Mouse (Mus musculus): ENCODE measurements at regions not wholly inside any gene's neighbourhood (a gene's known extent, or its start where the extent isn't known, plus 50 kb on each side); places are given as distances from the start of the nearest gene placed in this dataset.

- CTCF ChIA-PET = no interaction called here
- H3K27me3 ChIP-seq = no peaks in the 10 kb centered on the region
- ATAC-seq = no peak
Measured at GRCm38 (mm10) chr11:57947347-57947746, 61.5 kb upstream of the Larp1 start.

GRCm38 (mm10) chr11:57934391-57934850 lies 74.4 kb upstream of the Larp1 start:
- CTCF ChIA-PET = interaction anchor here (0.7 to 3.8 kb wide), 11 partner anchors 15 to 192 kb away, joined by 3 to 17 read pairs (median 3); no protein-coding TSS in a partner anchor
- H3K27me3 ChIP-seq = no peaks in the 10 kb centered on the region
- peak; percentile 74 for TF ChIP-seq CTCF (IDR thresholded peaks at IDR 0.05)
- POLR2A ChIA-PET = interaction anchor here (1.0 kb wide), 1 partner anchor 114 kb away, joined by 3 read pairs; no protein-coding TSS in a partner anchor
- peak; percentile 70 for ATAC-seq
- in situ Hi-C loops (cut with MboI; ENCODE audit: low pct_unique_long_range_greater_than_20kb) = loop anchor here (5.0 kb wide), 2 partner anchors 117 to 387 kb away; no protein-coding TSS in a partner anchor
- DNase-seq (ENCODE audit: low read depth, low spot score) = no peak

More at GRCm38 (mm10) chr11:57947347-57947746, 61.5 kb upstream of the Larp1 start:
- POLR2A ChIA-PET = no interaction called here
- DNase-seq (ENCODE audit: low read depth, low spot score) = peak; percentile 2
- in situ Hi-C loops (cut with MboI; ENCODE audit: low pct_unique_long_range_greater_than_20kb) = no loop called here
- no peak for TF ChIP-seq CTCF (IDR thresholded peaks at IDR 0.05)

DNA sequence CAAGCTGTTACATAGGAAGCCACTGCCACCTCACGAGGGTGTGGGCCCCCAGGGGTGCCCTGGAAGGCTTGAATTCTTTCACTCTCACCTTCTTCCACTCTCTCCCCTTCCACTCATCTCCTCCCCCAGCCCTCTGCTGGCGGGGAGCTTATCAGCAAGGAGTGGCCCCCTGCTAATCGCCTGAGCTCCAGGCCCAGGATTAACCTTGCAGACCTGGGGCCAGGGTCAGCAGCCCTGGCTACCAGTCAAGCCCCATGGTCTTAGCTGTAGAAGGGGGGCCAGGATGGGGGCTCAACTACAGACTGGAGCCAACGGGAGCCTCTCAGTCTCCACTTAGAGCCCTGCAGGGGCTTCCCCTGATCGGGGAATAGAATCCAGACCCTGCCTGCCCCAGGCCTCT lies 75.8 kb upstream of the Larp1 start:
- H3K27me3 ChIP-seq = no peaks in the 10 kb centered on the region
- ChIA-PET CTCF (interaction anchor here (0.7 to 3.8 kb wide), 4 partner anchors 13 to 114 kb away, joined by 3 to 17 read pairs (median 4); no protein-coding TSS in a partner anchor), POLR2A (no interaction called here)
- ATAC-seq (no peak), DNase-seq (ENCODE audit: low read depth, low spot score) (no peak)
- in situ Hi-C loops (cut with MboI; ENCODE audit: low pct_unique_long_range_greater_than_20kb) = loop anchor here (5.0 kb wide), 2 partner anchors 116 to 386 kb away; no protein-coding TSS in a partner anchor
- TF ChIP-seq CTCF (IDR thresholded peaks at IDR 0.05) = no peak

DNA sequence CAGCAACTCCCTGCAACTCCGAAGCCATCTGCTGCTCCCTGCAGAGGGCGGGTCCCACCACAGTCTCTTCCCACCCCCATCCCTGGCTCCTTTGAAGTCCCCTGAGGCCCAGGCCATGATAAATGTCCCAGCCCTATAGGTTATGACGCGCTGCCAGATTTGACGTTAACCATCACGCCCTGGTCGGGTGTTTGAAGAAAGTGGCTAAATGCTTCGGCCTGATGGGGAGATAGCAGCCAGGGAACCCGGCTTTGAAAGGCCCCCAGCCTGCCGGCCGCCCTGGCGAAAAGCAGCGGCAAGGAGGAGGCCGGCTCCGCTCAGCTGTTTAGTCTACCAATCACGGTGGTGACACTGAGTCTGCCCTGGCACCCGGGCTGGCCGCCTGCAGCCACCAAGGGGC lies 79.4 kb upstream of the Larp1 start:
- in situ Hi-C loops (cut with MboI; ENCODE audit: low pct_unique_long_range_greater_than_20kb) = no loop called here
- no peak for TF ChIP-seq CTCF (IDR thresholded peaks at IDR 0.05)
- no peaks in the 10 kb centered on the region for H3K27me3 ChIP-seq
- ChIA-PET POLR2A (no interaction called here), CTCF (no interaction called here)
- no peak for ATAC-seq
- no peak for DNase-seq (ENCODE audit: low read depth, low spot score)

GRCm38 (mm10) chr11:57920263-57920662 lies 87.6 kb upstream of the Hand1 start:
- DNase-seq (ENCODE audit: low read depth, low spot score) = no peak
- in situ Hi-C loops (cut with MboI; ENCODE audit: low pct_unique_long_range_greater_than_20kb) = no loop called here
- no peak for ATAC-seq
- no peaks in the 10 kb centered on the region for H3K27me3 ChIP-seq
- no peak for TF ChIP-seq CTCF (IDR thresholded peaks at IDR 0.05)
- ChIA-PET POLR2A (interaction anchor here (0.6 to 1.1 kb wide), 2 partner anchors 17 to 121 kb away, joined by 3 read pairs; no protein-coding TSS in a partner anchor), CTCF (interaction anchor here (1.1 to 1.6 kb wide), 2 partner anchors 12 to 15 kb away, joined by 3 to 6 read pairs; no protein-coding TSS in a partner anchor)

DNA sequence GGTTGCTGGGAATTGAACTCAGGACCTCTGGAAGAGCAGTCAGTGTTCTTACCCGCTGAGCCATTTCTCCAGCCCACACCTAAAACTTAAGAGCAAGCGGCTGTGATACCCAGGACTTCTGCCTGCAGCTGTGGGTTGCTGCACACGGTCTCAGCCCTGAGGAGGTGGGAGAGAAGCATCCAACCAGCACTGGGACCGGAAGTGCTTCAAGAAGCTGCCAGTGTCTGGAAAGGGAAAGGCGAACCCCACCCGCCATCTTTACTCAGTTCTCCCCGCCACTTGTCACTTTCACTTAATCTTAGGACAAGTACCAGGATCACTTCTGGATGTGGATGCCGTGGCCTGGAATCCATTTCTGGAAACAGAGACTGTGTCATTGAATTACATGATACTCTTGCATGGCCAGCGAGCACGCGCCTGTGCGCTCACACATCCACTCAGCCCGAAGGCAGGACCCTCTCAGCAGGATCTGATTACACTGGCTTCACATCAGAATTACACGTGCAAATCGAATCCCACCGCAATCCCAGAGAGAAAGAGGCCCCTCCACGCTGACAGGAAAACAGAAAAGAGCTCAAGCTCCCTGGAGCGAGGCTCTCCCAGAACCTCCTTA lies 85.9 kb upstream of the Hand1 start:
- no peak for ATAC-seq
- ChIA-PET POLR2A (no interaction called here), CTCF (interaction anchor here (0.9 to 1.6 kb wide), 7 partner anchors 10 to 100 kb away, joined by 3 to 6 read pairs (median 3); no protein-coding TSS in a partner anchor)
- in situ Hi-C loops (cut with MboI; ENCODE audit: low pct_unique_long_range_greater_than_20kb) = loop anchor here (5.0 kb wide), 1 partner anchor 51 kb away; no protein-coding TSS in a partner anchor
- no peak for TF ChIP-seq CTCF (IDR thresholded peaks at IDR 0.05)
- H3K27me3 ChIP-seq = no peaks in the 10 kb centered on the region
- DNase-seq (ENCODE audit: low read depth, low spot score) = no peak

DNA sequence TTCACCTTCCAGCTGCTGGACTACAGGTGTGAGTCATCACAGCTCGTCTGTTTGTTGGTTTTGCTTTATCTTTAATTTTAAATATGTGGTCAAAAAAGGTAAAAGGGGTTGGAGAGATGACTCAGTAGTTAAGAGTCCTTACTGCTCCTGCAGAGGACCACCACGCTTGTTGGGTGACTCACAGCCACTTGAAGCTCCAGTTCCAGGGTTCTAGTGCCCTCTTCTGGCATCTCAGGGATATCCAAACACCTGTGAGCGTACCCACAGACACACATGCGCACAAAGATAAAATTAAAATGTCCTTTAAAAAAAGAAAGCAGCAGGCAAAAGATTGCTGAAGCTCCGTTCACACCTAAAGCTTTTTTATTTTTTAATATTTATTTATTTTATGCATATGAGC lies 85.4 kb upstream of the Hand1 start:
- in situ Hi-C loops (cut with MboI; ENCODE audit: low pct_unique_long_range_greater_than_20kb) = loop anchor here (5.0 kb wide), 1 partner anchor 51 kb away; no protein-coding TSS in a partner anchor
- DNase-seq (ENCODE audit: low read depth, low spot score) (no peak), ATAC-seq (no peak)
- CTCF ChIA-PET = interaction anchor here (0.9 to 2.1 kb wide), 6 partner anchors 11 to 99 kb away, joined by 3 to 4 read pairs (median 3); no protein-coding TSS in a partner anchor
- peak; percentile 66 for TF ChIP-seq CTCF (IDR thresholded peaks at IDR 0.05)
- no peaks in the 10 kb centered on the region for H3K27me3 ChIP-seq
- POLR2A ChIA-PET = no interaction called here

DNA sequence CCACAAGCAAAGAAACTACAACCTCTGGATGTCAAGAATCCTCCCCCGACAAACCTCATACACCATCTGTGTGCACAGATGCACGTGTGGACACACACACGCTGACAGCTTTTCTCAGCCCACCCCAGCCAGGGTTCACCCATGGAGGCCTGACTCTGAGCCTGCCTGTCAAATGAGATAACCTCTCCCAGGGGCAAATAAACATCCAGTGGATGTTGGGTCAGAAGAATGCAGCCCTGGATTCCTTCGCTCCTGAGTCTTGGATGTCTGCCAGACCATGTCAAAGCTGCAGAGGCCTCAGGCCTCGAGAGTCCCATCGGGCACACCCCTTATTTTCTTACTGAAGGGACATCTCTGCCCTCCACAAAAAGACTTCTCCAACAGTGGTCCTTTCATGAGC lies 83.4 kb upstream of the Hand1 start:
- H3K27me3 ChIP-seq = no peaks in the 10 kb centered on the region
- no peak for TF ChIP-seq CTCF (IDR thresholded peaks at IDR 0.05)
- CTCF ChIA-PET = interaction anchor here (2.1 kb wide), 1 partner anchor 93 kb away, joined by 4 read pairs; no protein-coding TSS in a partner anchor
- in situ Hi-C loops (cut with MboI; ENCODE audit: low pct_unique_long_range_greater_than_20kb) = loop anchor here (5.0 kb wide), 1 partner anchor 49 kb away; no protein-coding TSS in a partner anchor
- POLR2A ChIA-PET = no interaction called here
- peak; percentile 48 for ATAC-seq
- DNase-seq (ENCODE audit: low read depth, low spot score) = no peak

DNA sequence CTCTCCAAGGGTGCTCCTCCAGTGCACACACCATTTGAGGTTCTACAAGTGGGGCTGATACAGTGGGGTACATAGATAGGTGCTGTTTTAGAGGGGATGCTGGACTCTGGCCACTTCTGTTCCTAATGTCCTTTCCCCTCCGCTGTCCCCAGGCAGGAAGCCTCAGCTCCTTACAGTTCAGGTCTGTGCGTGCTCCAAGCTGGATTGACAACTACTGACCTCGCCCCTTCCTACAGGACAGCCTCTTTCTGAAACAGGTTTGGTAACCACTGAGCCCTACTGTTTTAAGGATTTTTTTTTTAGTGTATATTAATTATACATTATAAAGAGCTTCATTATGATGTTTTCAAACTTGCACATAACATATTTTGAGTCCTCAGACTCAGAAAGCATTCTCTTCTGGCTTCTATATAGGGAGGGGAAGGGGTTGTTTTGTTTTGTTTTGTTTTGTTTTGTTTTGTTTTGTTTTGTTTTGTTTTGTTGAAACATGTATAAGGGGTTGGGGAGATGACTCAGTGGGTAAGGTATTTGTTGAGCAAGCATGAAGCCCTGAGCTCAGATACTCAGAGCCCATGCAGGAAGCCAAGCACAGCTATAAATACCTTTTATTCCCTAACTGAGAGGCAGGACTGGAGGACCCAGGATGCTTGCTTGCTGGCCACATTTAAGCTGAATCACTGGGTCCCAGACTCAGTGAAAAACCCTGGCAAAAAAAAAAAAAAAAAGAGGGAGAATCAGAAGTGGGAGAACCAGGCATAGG lies 81.4 kb upstream of the Hand1 start:
- peak; percentile 45 for ATAC-seq
- ChIA-PET CTCF (interaction anchor here (1.4 kb wide), 1 partner anchor 21 kb away, joined by 3 read pairs; no protein-coding TSS in a partner anchor), POLR2A (no interaction called here)
- TF ChIP-seq CTCF (IDR thresholded peaks at IDR 0.05) = no peak
- in situ Hi-C loops (cut with MboI; ENCODE audit: low pct_unique_long_range_greater_than_20kb) = no loop called here
- no peaks in the 10 kb centered on the region for H3K27me3 ChIP-seq
- DNase-seq (ENCODE audit: low read depth, low spot score) = no peak

DNA sequence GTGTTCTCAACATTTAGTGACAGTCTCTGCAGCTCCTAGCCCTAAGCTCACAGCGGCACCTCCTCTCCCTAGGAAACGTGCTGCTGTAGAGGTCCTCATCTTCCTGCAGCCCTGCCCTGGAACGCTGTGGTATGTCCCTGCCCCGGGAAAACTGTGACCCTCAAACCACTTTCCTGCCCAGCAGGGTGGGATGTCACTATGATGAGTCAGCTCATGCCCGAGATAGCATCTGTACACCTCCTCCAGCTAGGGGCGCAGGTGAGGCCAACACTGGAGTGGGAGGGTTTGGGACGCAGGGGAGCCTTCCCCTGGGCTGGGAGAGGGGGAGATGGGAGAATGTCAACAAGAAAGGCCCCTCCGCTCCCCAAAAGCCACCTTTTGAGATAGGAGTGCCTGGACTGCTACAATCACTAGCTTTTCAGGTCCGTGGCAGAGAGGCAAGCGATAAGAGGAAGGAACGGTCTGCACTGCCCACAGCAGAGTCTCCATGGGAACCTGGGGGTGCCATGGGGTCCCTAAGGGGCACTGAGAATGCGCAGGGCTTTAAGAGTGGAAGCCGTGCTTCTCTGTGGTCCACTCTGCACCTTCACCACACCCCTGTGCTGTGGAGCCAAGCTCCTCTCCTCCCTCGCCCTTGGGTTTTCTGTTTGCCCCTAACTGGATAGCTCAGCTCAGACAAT lies 80.5 kb upstream of the Hand1 start:
- DNase-seq (ENCODE audit: low read depth, low spot score) (no peak), ATAC-seq (no peak)
- in situ Hi-C loops (cut with MboI; ENCODE audit: low pct_unique_long_range_greater_than_20kb) = no loop called here
- no peak for TF ChIP-seq CTCF (IDR thresholded peaks at IDR 0.05)
- no peaks in the 10 kb centered on the region for H3K27me3 ChIP-seq
- CTCF ChIA-PET = interaction anchor here (1.4 kb wide), 1 partner anchor 22 kb away, joined by 3 read pairs; no protein-coding TSS in a partner anchor
- POLR2A ChIA-PET = no interaction called here
